Mouse (Mus musculus) erythroblast, embryonic 14.5 days (primary cell): ENCODE measurements around the gene Fev.

Source experiments
- GATA1 ChIP-seq: IDR thresholded peaks from 2 replicates; pipeline ENCODE4 v1.6.1; 2012; ENCODE audit warnings: low read length, inconsistent platforms, mixed read lengths
- TAL1 ChIP-seq: IDR thresholded peaks from 3 replicates; pipeline ENCODE4 v1.6.1; 2012; ENCODE audit warnings: low read length, inconsistent platforms, mixed read lengths

- TF ChIP-seq TAL1 (no peak), GATA1 (no peak)
Measured at GRCm38 (mm10) chr1:74892351-74893133, 7.3 kb upstream of the Fev start.
